Mouse (Mus musculus): Measurements from ENCODE around the gene Tec. TPM values are rescaled to one million over a fixed set of nuclear protein-coding genes. Genes with fewer than 3 reads are reported as not detected.

Tec gene
- 5.0 and 6.4 TPM in 2 replicates for polyA plus RNA-seq (2015; fragmentation: Nextera tagmentation; extraction: Ambion mirVana)

GRCm38 (mm10) chr5:72868091-72868875 is at the start of gene Tec:
Tec (minus strand) TSS chr5:72868483.

GRCm38 (mm10) chr5:72913648-72914557 is 45.6 kb upstream of the Tec start, which contains the start of gene Slain2:
Slain2 (plus strand) TSS chr5:72914304.

GRCm38 (mm10) chr5:72752585-72752984 is 115.7 kb downstream of the Tec start, which contains the start of gene Txk:
Txk (minus strand) TSS chr5:72752777.

Other genes starting within 250 kb of the Tec start
- not detected in 2 replicates for gene Cnga1, start 224.2 kb downstream of the Tec start, polyA plus RNA-seq (2015; fragmentation: Nextera tagmentation; extraction: Ambion mirVana)
- gene Nipal1, start 220.7 kb downstream of the Tec start, polyA plus RNA-seq (2015; fragmentation: Nextera tagmentation; extraction: Ambion mirVana) = 0.18 and 0.45 TPM in 2 replicates
- 0.72 and 0.81 TPM in 2 replicates for gene Txk, start 115.7 kb downstream of the Tec start, polyA plus RNA-seq (2015; fragmentation: Nextera tagmentation; extraction: Ambion mirVana)
- 5.1 and 6.8 TPM in 2 replicates for gene Slain2, start 45.8 kb upstream of the Tec start, polyA plus RNA-seq (2015; fragmentation: Nextera tagmentation; extraction: Ambion mirVana)
- gene Gm10135, start 106.2 kb upstream of the Tec start, polyA plus RNA-seq (2015; fragmentation: Nextera tagmentation; extraction: Ambion mirVana) = not detected in 2 replicates
- 0.12 TPM in 1 of 2 replicates, not detected in the other for gene Slc10a4, start 138.4 kb upstream of the Tec start, polyA plus RNA-seq (2015; fragmentation: Nextera tagmentation; extraction: Ambion mirVana)

All from spleen, postnatal 0 days (tissue).